Mouse (Mus musculus) megakaryocyte, adult 5-6 weeks (primary cell): ENCODE results near the gene Zbtb33. TPM values are rescaled to one million over a fixed set of nuclear protein-coding genes. Genes with fewer than 3 reads are reported as not detected.

Experiments used
- total RNA-seq, 2 experiments: library from RNA; stranded (forward) in 1 of 2; stranded (reverse) in 1 of 2; fragments of 153-499, 151-499 nt in 1 of 2; fragments of 221-1000, 200-1000 nt in 1 of 2; gene quantifications; 2 replicates each; pipeline versions ENCODE4 v1.2.3 to v1.2.4; 2015 to 2017

The Zbtb33 gene
- total RNA-seq, 2 experiments from 2014 or later = 24.2 to 32.1 TPM

Other genes with a start within 250 kb of the Zbtb33 start
- not detected in 2 replicates for gene Btg1-ps1, start 171.0 kb upstream of the Zbtb33 start, total RNA-seq (2015)
- not detected in 2 replicates for gene Btg1-ps1, start 171.0 kb upstream of the Zbtb33 start, total RNA-seq (2017)
- not detected in 2 replicates for gene Btg1-ps2, start 146.7 kb upstream of the Zbtb33 start, total RNA-seq (2015)
- gene Btg1-ps2, start 146.7 kb upstream of the Zbtb33 start, total RNA-seq (2017) = not detected in 2 replicates
- not detected in 2 replicates for gene Rhox10, start 123.3 kb upstream of the Zbtb33 start, total RNA-seq (2015)
- gene Rhox10, start 123.3 kb upstream of the Zbtb33 start, total RNA-seq (2017) = not detected in 2 replicates
- not detected in 2 replicates for gene Rhox11, start 104.7 kb upstream of the Zbtb33 start, total RNA-seq (2015)
- gene Rhox11, start 104.7 kb upstream of the Zbtb33 start, total RNA-seq (2017) = not detected in 2 replicates
- gene Rhox12, start 78.9 kb upstream of the Zbtb33 start, total RNA-seq (2015) = not detected in 2 replicates
- not detected in 2 replicates for gene Rhox12, start 78.9 kb upstream of the Zbtb33 start, total RNA-seq (2017)
- not detected in 2 replicates for gene Rhox13, start 68.6 kb upstream of the Zbtb33 start, total RNA-seq (2015)
- gene Rhox13, start 68.6 kb upstream of the Zbtb33 start, total RNA-seq (2017) = not detected in 2 replicates
- gene Tmem255a, start 62.6 kb downstream of the Zbtb33 start, total RNA-seq (2015) = not detected in 2 replicates
- 0.12 TPM in 1 of 2 replicates, not detected in the other for gene Tmem255a, start 62.6 kb downstream of the Zbtb33 start, total RNA-seq (2017)
- gene Atp1b4, start 126.4 kb downstream of the Zbtb33 start, total RNA-seq (2015) = not detected in 2 replicates
- 0.04 TPM in 1 of 2 replicates, not detected in the other for gene Atp1b4, start 126.4 kb downstream of the Zbtb33 start, total RNA-seq (2017)